Mouse (Mus musculus) hindbrain, embryonic 15.5 days (tissue): Measurements from ENCODE around the gene Arpc5. TPM values are rescaled to one million over a fixed set of nuclear protein-coding genes. Genes with fewer than 3 reads are reported as not detected.
A peak's percentile ranks its signal among the peaks of the same experiment; 100 is the strongest.
"Not testable (repeated sequence)": the region's sequence is repeated elsewhere in the genome, so short reads cannot be mapped to it uniquely, and the experiment has no call there.

Source experiments
- ATAC-seq: fragments of 200-750 bp; cut with Nextera tagmentation; 2 replicates; pipeline ENCODE4 v1.8.0; 2017; ENCODE audit warnings: low read depth, moderate number of reproducible peaks, moderate TSS enrichment; ENCODE audit not compliant: low FRiP score
- H3K27ac ChIP-seq: fragments of 300-500 bp; sonication (generic); replicated peaks from 2 replicates; pipeline ENCODE4 v1.5.1; 2015; ENCODE audit warnings: mild to moderate bottlenecking, inconsistent platforms
- H3K27me3 ChIP-seq: fragments of 300-500 bp; sonication (generic); 2 replicates; pipeline ENCODE4 v1.6.1; 2015; ENCODE audit warnings: control low read depth, inconsistent platforms
- H3K36me3 ChIP-seq: fragments of 300-500 bp; sonication (generic); 2 replicates; pipeline ENCODE4 v1.6.1; 2015; ENCODE audit warnings: control low read depth, inconsistent platforms
- H3K4me1 ChIP-seq: fragments of 300-500 bp; sonication (generic); replicated peaks from 2 replicates; pipeline ENCODE4 v1.6.1; 2015; ENCODE audit warnings: control low read depth, inconsistent platforms
- H3K4me2 ChIP-seq: fragments of 300-500 bp; sonication (generic); 2 replicates; pipeline ENCODE4 v1.6.1; 2015; ENCODE audit warnings: moderate library complexity, mild to moderate bottlenecking, inconsistent platforms
- H3K4me3 ChIP-seq: fragments of 300-500 bp; sonication (generic); 2 replicates; pipeline ENCODE4 v1.5.1; 2015; ENCODE audit warnings: mild to moderate bottlenecking, inconsistent platforms
- H3K9ac ChIP-seq: fragments of 300-500 bp; sonication (generic); 2 replicates; pipeline ENCODE4 v1.6.1; 2015; ENCODE audit warnings: inconsistent platforms
- H3K9me3 ChIP-seq: fragments of 300-500 bp; sonication (generic); 2 replicates; pipeline ENCODE4 v1.6.1; 2016; ENCODE audit warnings: control low read depth, inconsistent platforms
- WGBS: fragments of 180-500 bp; shearing (Covaris S2); methylation state at CpG from one replicate; pipeline ENCODE4 v1.1.7; 2015; 5-methylcytosine and 5-hydroxymethylcytosine counted together
- polyA plus RNA-seq: library from polyadenylated mRNA; unstranded; fragments of >200 nt; fragmentation: Nextera tagmentation; extraction: Ambion mirVana; gene quantifications from 2 replicates; pipeline ENCODE4 v1.2.1, GENCODE M21; 2015

The Arpc5 gene
- polyA plus RNA-seq, 1 experiment from 2014 or later = 307 TPM

- Histone ChIP-seq H3K4me1 (peaks cover 10% of the 10 kb centered on the region; the same call in 1 of the 2 replicates), H3K4me2 (no peak overlapping the region), H3K27me3 (no peaks in the 10 kb centered on the region), H3K4me3 (no peak overlapping the region), H3K9me3 (no peaks in the 10 kb centered on the region), H3K36me3 (no peaks in the 10 kb centered on the region), H3K9ac (no peak overlapping the region; the same call in 1 of the 2 replicates), H3K27ac (no peak overlapping the region)
- ATAC-seq = peak; percentile 73
- 4% methylated on average over 5 of the region's 5 CpGs for WGBS
These were observed 19.9 kb upstream of the Arpc5 start for GRCm38 (mm10) chr1:152746426-152746825.

- H3K4me2 ChIP-seq = no peak overlapping the region
- no peaks in the 10 kb centered on the region for H3K9me3 ChIP-seq
- no peak overlapping the region for H3K9ac ChIP-seq
- 72% methylated on average over 9 of the region's 9 CpGs for WGBS
- no peak overlapping the region for H3K4me3 ChIP-seq
- H3K27ac ChIP-seq = no peak overlapping the region
- H3K36me3 ChIP-seq = no peaks in the 10 kb centered on the region
- no peak for ATAC-seq
- no peaks in the 10 kb centered on the region for H3K27me3 ChIP-seq
- peaks cover 10% of the 10 kb centered on the region; the same call in 1 of the 2 replicates for H3K4me1 ChIP-seq
These were observed 17.1 kb upstream of the Arpc5 start for GRCm38 (mm10) chr1:152749276-152749675.

GRCm38 (mm10) chr1:152750312-152750965, 15.9 kb upstream of the Arpc5 start, which contains the start of gene Apobec4:
TSS of gene Apobec4 (plus strand) at chr1:152750551.
- WGBS = 50% methylated on average over 13 of the region's 13 CpGs
- Histone ChIP-seq H3K27me3 (no peaks in the 10 kb centered on the region), H3K27ac (no peak within 1 kb of the TSS), H3K36me3 (no peaks in the 10 kb centered on the region), H3K9ac (no peak within 1 kb of the TSS), H3K4me1 (peaks cover 10% of the 10 kb centered on the region; the same call in 1 of the 2 replicates), H3K9me3 (no peaks in the 10 kb centered on the region), H3K4me2 (no peak within 1 kb of the TSS), H3K4me3 (no peak within 1 kb of the TSS)
- ATAC-seq = no peak

GRCm38 (mm10) chr1:152761791-152762190, 4.6 kb upstream of the Arpc5 start:
- no peak overlapping the region for H3K4me3 ChIP-seq
- H3K4me1 ChIP-seq = peaks cover 15% of the 10 kb centered on the region; the same call in 1 of the 2 replicates
- no peak for ATAC-seq
- no peak overlapping the region for H3K27ac ChIP-seq
- H3K4me2 ChIP-seq = no peak overlapping the region
- WGBS = 86% methylated on average over 2 of the region's 2 CpGs
- H3K9me3 ChIP-seq = no peaks in the 10 kb centered on the region
- H3K27me3 ChIP-seq = no peaks in the 10 kb centered on the region
- no peaks in the 10 kb centered on the region for H3K36me3 ChIP-seq
- H3K9ac ChIP-seq = no peak overlapping the region

- Histone ChIP-seq H3K36me3 (peaks cover 10% of the 10 kb centered on the region), H3K9me3 (no peaks in the 10 kb centered on the region), H3K27ac (peak overlapping the region; percentile 91), H3K27me3 (no peaks in the 10 kb centered on the region), H3K4me3 (peak overlapping the region; percentile 99), H3K9ac (peak overlapping the region; percentile 92), H3K4me2 (peak overlapping the region; percentile 92), H3K4me1 (peaks cover 31% of the 10 kb centered on the region)
- 1% methylated on average over 58 of the region's 60 CpGs for WGBS
- peak; percentile 75 for ATAC-seq
These were observed 734 bp downstream of the Arpc5 start for GRCm38 (mm10) chr1:152766804-152767748.

GRCm38 (mm10) chr1:152767749-152768488, 1.6 kb downstream of the Arpc5 start:
- Histone ChIP-seq H3K27me3 (no peaks in the 10 kb centered on the region), H3K4me2 (peak overlapping the region; percentile 92), H3K27ac (no peak overlapping the region), H3K4me3 (peak overlapping the region; percentile 99), H3K4me1 (peaks cover 31% of the 10 kb centered on the region), H3K9me3 (no peaks in the 10 kb centered on the region), H3K9ac (peak overlapping the region; percentile 92), H3K36me3 (peaks cover 17% of the 10 kb centered on the region)
- 4% methylated on average over 5 of the region's 5 CpGs for WGBS
- no peak for ATAC-seq

- H3K9me3 ChIP-seq = no peaks in the 10 kb centered on the region
- no peak overlapping the region for H3K4me2 ChIP-seq
- 88% methylated on average over 9 of the region's 9 CpGs for WGBS
- H3K4me1 ChIP-seq = peaks cover 16% of the 10 kb centered on the region
- peaks cover 40% of the 10 kb centered on the region for H3K36me3 ChIP-seq
- ATAC-seq = no peak
- no peak overlapping the region for H3K27ac ChIP-seq
- H3K27me3 ChIP-seq = no peaks in the 10 kb centered on the region
- no peak overlapping the region for H3K4me3 ChIP-seq
- no peak overlapping the region for H3K9ac ChIP-seq
These were observed 4.7 kb downstream of the Arpc5 start for GRCm38 (mm10) chr1:152771016-152771415.

GRCm38 (mm10) chr1:152774601-152775000, 8.3 kb downstream of the Arpc5 start:
- not testable (repeated sequence) for ATAC-seq, H3K27me3 ChIP-seq, H3K4me1 ChIP-seq, H3K9me3 ChIP-seq, H3K4me3 ChIP-seq, H3K4me2 ChIP-seq, H3K27ac ChIP-seq, H3K9ac ChIP-seq
- peaks cover 42% of the 10 kb centered on the region for H3K36me3 ChIP-seq
- 91% methylated on average over 3 of the region's 3 CpGs for WGBS

GRCm38 (mm10) chr1:152779071-152779737, 12.9 kb downstream of the Arpc5 start:
- H3K4me1 ChIP-seq = no peaks in the 10 kb centered on the region
- no peaks in the 10 kb centered on the region for H3K27me3 ChIP-seq
- H3K27ac ChIP-seq = no peak overlapping the region
- no peak overlapping the region for H3K4me2 ChIP-seq
- H3K4me3 ChIP-seq = no peak overlapping the region
- no peaks in the 10 kb centered on the region for H3K9me3 ChIP-seq
- 38% methylated on average over 10 of the region's 10 CpGs for WGBS
- H3K36me3 ChIP-seq = peaks cover 15% of the 10 kb centered on the region
- no peak overlapping the region for H3K9ac ChIP-seq
- no peak for ATAC-seq

- H3K4me3 ChIP-seq = no peak overlapping the region
- no peaks in the 10 kb centered on the region for H3K9me3 ChIP-seq
- H3K27ac ChIP-seq = no peak overlapping the region
- no peak for ATAC-seq
- no peak overlapping the region for H3K9ac ChIP-seq
- H3K27me3 ChIP-seq = no peaks in the 10 kb centered on the region
- no peaks in the 10 kb centered on the region for H3K4me1 ChIP-seq
- no peaks in the 10 kb centered on the region for H3K36me3 ChIP-seq
- WGBS = 97% methylated on average over 8 of the region's 8 CpGs
- H3K4me2 ChIP-seq = no peak overlapping the region
These were observed 18.3 kb downstream of the Arpc5 start for GRCm38 (mm10) chr1:152784620-152785019.

- H3K36me3 ChIP-seq, H3K27me3 ChIP-seq, H3K4me3 ChIP-seq, H3K4me2 ChIP-seq, ATAC-seq, H3K9ac ChIP-seq, H3K4me1 ChIP-seq, H3K27ac ChIP-seq, H3K9me3 ChIP-seq: not testable (repeated sequence)
- 92% methylated on average over 3 of the region's 3 CpGs for WGBS
These were observed 19.1 kb downstream of the Arpc5 start for GRCm38 (mm10) chr1:152785446-152785845.
